Mouse (Mus musculus) layer of hippocampus, postnatal 25 days (tissue): Measurements from ENCODE around the gene Ino80. TPM values are rescaled to one million over a fixed set of nuclear protein-coding genes. Genes with fewer than 3 reads are reported as not detected.
"Not testable (repeated sequence)": the region's sequence is repeated elsewhere in the genome, so short reads cannot be mapped to it uniquely, and the experiment has no call there.

Experiments used
- DNase-seq, 2 experiments: peaks; one replicate each; pipeline ENCODE4 v3.0.0; 2022; ENCODE audit warnings: mixed read lengths in 2 of 2, low spot score in 1 of 2; ENCODE audit errors: extremely low spot score in 1 of 2
- total RNA-seq, 2 experiments: library from RNA; stranded (reverse); gene quantifications; 2 replicates each; pipeline ENCODE4 v1.2.3; 2021

Ino80 gene
- total RNA-seq = 10 to 100 TPM; 16.0 to 19.1 TPM

- peak; percentile 98 to 99 for DNase-seq
These were observed at the start of gene Ino80 for GRCm38 (mm10) chr2:119477571-119478396. TSS of gene Ino80 (minus strand) at chr2:119477687.

GRCm38 (mm10) chr2:119525422-119525821 is 47.9 kb upstream of the Ino80 start:
- DNase-seq = no peak

DNA sequence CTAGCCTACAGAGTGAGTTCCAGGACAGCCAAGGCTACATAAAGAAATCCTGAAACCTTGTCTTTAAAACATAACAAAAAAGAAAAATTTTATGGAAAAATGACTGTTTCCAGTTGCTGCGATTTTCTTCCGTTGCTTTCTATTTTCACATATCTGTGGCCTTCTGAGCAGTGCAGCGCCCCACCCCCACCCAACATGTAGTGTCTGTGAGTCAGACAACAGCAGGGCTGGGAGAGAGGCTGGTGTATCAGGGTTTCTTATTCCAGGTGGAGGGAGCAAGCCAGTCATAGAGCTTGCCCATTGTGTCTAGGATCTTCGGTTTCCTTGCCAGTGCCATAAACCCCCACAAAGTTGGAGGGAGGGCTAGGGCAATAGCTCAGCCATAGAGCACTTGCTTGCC is 46.3 kb upstream of the Ino80 start:
- no peak for DNase-seq

- peak; percentile 5 to 15 for DNase-seq
These were observed 43.1 kb upstream of the Ino80 start for GRCm38 (mm10) chr2:119520550-119520949.

DNA sequence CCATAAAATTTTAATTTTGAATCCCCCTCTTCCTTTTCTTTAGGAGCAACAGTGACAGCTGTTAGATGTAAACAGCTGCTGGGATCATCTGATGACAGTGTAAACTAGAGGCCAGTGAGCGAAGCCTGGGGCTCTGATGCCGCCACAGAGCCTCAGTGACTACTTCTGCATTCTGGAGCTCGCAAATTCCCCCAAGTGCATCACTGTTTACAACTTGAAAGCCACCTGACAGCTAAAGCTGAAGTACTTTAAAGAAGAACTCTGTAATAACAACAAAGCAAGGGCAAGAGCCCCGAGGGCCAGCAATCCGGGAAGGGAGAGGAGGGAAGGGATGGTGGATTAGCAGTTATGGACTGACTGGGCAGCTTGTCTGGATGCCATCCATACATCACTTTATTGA is 39.3 kb upstream of the Ino80 start:
- no peak for DNase-seq

- no peak for DNase-seq
These were observed 36.6 kb upstream of the Ino80 start for GRCm38 (mm10) chr2:119514026-119514522.

GRCm38 (mm10) chr2:119512292-119512691 is 34.8 kb upstream of the Ino80 start:
- no peak for DNase-seq

GRCm38 (mm10) chr2:119510856-119511255 is 33.4 kb upstream of the Ino80 start:
- DNase-seq = no peak

- DNase-seq = not testable (repeated sequence)
These were observed 31.0 kb upstream of the Ino80 start for GRCm38 (mm10) chr2:119508518-119508917.

GRCm38 (mm10) chr2:119507108-119507507 is 29.6 kb upstream of the Ino80 start:
- no peak for DNase-seq

GRCm38 (mm10) chr2:119500965-119501652 is 23.6 kb upstream of the Ino80 start:
- DNase-seq = no peak

DNA sequence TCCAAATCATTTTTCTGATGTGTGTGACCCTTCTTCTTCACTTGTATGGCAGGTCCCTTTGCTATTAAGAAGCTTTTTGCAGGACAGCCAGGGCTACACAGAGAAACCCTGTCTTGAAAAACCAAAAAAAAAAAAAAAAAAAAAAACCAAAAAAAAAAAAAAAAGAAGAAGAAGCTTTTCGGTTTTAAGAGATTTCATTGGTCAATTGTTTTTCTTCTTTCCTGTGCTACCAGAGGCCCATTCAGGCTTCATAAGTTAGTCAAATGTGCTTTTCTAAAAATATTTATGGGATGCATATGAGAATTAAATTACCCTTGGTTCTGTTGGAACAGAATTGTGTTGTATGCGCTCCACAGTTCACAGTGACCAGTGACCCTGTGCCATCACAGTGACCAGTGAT is 21.4 kb upstream of the Ino80 start:
- DNase-seq = no peak

- DNase-seq = no peak
These were observed 18.6 kb upstream of the Ino80 start for GRCm38 (mm10) chr2:119496082-119496481.

- no peak for DNase-seq
These were observed 14.5 kb upstream of the Ino80 start for GRCm38 (mm10) chr2:119491953-119492352.

GRCm38 (mm10) chr2:119486488-119486887 is 9.0 kb upstream of the Ino80 start:
- DNase-seq = no peak

DNA sequence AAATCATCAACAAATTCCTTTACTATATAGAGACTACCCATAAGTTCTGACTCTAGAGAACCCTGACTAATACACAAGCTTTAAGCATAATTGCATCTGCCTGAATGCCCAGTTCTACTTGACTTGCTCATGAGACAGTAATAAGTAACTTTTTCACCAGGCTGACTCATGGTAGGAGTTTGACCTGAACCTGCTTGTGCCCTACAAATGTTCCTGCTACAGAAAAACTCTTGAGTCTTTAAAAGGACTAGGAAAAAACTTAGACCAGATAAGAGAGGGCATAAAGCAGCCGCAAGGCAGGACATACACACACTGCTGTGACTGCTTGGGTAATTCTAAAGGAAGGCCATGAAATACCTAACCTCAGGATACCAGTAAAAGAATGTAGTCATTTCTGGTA is 4.8 kb upstream of the Ino80 start:
- no peak for DNase-seq

DNA sequence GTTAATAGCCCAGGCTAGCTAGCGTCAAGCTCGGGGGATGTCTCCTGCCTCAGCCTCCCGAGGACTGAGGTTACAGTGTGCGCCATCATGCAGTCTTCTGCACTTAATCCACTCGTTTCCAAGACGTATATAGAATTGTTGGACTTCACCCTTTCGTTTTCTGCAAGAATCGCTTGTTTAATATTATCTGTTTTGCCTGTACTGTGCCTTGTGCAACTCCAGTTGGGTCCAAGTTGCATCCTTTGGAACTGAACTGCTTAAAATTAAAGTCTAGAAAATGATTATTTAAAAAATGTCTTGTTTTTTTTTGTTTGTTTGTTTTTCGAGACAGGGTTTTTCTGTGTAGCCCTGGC is 886 bp upstream of the Ino80 start:
- DNase-seq = no peak

- DNase-seq = peak; percentile 32 to 56
These were observed 681 bp downstream of the Ino80 start for GRCm38 (mm10) chr2:119476621-119477391.

DNA sequence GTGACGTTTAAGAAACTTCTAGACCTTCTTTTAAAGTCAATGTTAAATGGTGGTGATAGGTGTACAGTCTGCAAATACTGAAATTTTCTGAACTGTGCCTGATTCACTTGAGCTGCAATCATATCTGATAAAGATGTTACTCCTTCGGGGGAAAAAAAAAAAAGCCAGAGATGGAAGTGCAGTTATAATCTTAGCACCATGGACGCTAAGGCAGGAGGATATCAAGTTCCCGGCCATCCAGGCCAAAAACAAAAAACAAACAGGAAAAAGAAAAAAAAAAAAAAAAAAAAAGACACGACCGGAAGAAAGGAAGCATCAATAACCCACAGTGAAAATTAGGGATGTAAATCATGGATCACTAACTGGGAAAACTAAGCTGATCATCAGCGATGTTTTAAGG is 1.3 kb downstream of the Ino80 start:
- no peak for DNase-seq

- DNase-seq = no peak
These were observed 13.5 kb downstream of the Ino80 start for GRCm38 (mm10) chr2:119463945-119464344.
